ENCODE assay signal across 15 mouse cellular contexts in genomic region chr5:36360343-36360742, GRCm38 (mm10). TPM values are rescaled to one million over a fixed set of nuclear protein-coding genes. Genes with fewer than 3 reads are reported as not detected.
DNase-seq lines count a peak whose midpoint lies in the region; ATAC-seq and TF ChIP-seq lines count a peak whose summit lies in the region.
"Had no signal": no experiment of that assay in that cellular context is flagged by ENCODE, and none has a peak within 500 bp of the region (broad histone marks: within the 10 kb centered on the region; RNA-seq: fewer than 3 reads in every experiment).

No protein-coding gene starts in this region.

- WGBS in heart, embryonic 11.5 days (ENCODE audit: insufficient replicate concordance): 70% methylated on average over 7 of the region's 7 CpGs
- 72% methylated on average over 7 of the region's 7 CpGs for WGBS in forebrain, embryonic 16.5 days
- WGBS in midbrain, postnatal 0 days: 71% methylated on average over 7 of the region's 7 CpGs

- no peak overlapping the region for H3K4me3 ChIP-seq in heart, embryonic 11.5 days (ENCODE audit: low read depth, low read length)
- H3K4me3 ChIP-seq in layer of hippocampus, adult 2 months: no peak overlapping the region
- no peak overlapping the region for H3K4me3 ChIP-seq in forebrain, embryonic 16.5 days (replicated peaks; ENCODE audit: low read length)
- no peak overlapping the region for H3K4me3 ChIP-seq in midbrain, postnatal 0 days (ENCODE audit: low read depth, low read length)
- H3K4me3 ChIP-seq: embryonic facial prominence, embryonic 15.5 days; liver, embryonic 13.5 days had no signal

- DNase-seq in heart, adult 18-20 months: no peak
- DNase-seq in layer of hippocampus, adult 2 months (ENCODE audit: low spot score in 2 of 2): no peak
- DNase-seq in layer of hippocampus, adult 8-10 months (ENCODE audit: low spot score in 2 of 2): no peak
- no peak for DNase-seq in midbrain, postnatal 0 days (ENCODE audit: low spot score)
- no peak for DNase-seq in frontal cortex, postnatal 10 days (ENCODE audit: low spot score in 2 of 2)
- no peak for DNase-seq in layer of hippocampus, adult 9-11 months
- DNase-seq: cerebellum, postnatal 14 days; kidney, postnatal 4 days; liver, embryonic 13.5 days had no signal

- peaks cover 70% of the 10 kb centered on the region for H3K4me1 ChIP-seq in heart, embryonic 11.5 days (ENCODE audit: control insufficient read depth, insufficient read depth, low read length)
- H3K4me1 ChIP-seq in forebrain, embryonic 16.5 days (replicated peaks; ENCODE audit: control insufficient read depth, insufficient read depth, low read length): peaks cover 15% of the 10 kb centered on the region
- H3K4me1 ChIP-seq in midbrain, postnatal 0 days (ENCODE audit: insufficient read depth, low read length): peaks cover 4% of the 10 kb centered on the region; the same call in 1 of the 2 replicates

- no peak for ATAC-seq in heart, embryonic 11.5 days (replicated peaks; ENCODE audit: insufficient number of reproducible peaks, low FRiP score, low TSS enrichment)
- ATAC-seq in forebrain, embryonic 16.5 days: peak; percentile 69
- peak; percentile 28; the same call in 1 of the 2 replicates for ATAC-seq in midbrain, postnatal 0 days (ENCODE audit: low FRiP score)
- ATAC-seq: activated CD4-positive, CD25-positive, alpha-beta regulatory T cell, adult 4 months had no signal

- H3K9me3 ChIP-seq in heart, embryonic 11.5 days (replicated peaks; ENCODE audit: control insufficient read depth, low read length): no peaks in the 10 kb centered on the region
- H3K9me3 ChIP-seq in forebrain, embryonic 16.5 days (ENCODE audit: control insufficient read depth, low read length): no peaks in the 10 kb centered on the region
- no peaks in the 10 kb centered on the region for H3K9me3 ChIP-seq in midbrain, postnatal 0 days (ENCODE audit: low read length)
- H3K9me3 ChIP-seq: embryonic facial prominence, embryonic 15.5 days; liver, embryonic 13.5 days had no signal

- peak overlapping the region; percentile 5; the same call in 1 of the 2 replicates for H3K27ac ChIP-seq in heart, embryonic 11.5 days (ENCODE audit: low read depth, low read length)
- H3K27ac ChIP-seq in layer of hippocampus, adult 2 months: peak overlapping the region; percentile 43
- 0 out of 2 replicates have a peak overlapping the region, but pooled peaks have one; percentile 7 for H3K27ac ChIP-seq in forebrain, embryonic 16.5 days (ENCODE audit: low read length)
- no peak overlapping the region; the same call in 1 of the 2 replicates for H3K27ac ChIP-seq in midbrain, postnatal 0 days (ENCODE audit: low read depth, low read length)
- H3K27ac ChIP-seq: embryonic facial prominence, embryonic 15.5 days; liver, embryonic 13.5 days had no signal

- H3K4me2 ChIP-seq in heart, embryonic 11.5 days: no peak overlapping the region
- H3K4me2 ChIP-seq in forebrain, embryonic 16.5 days (ENCODE audit: low read length): no peak overlapping the region
- no peak overlapping the region for H3K4me2 ChIP-seq in midbrain, postnatal 0 days (ENCODE audit: low read depth, low read length, poor library complexity, severe bottlenecking)
- H3K4me2 ChIP-seq: embryonic facial prominence, embryonic 15.5 days; liver, embryonic 13.5 days had no signal

- no peaks in the 10 kb centered on the region for H3K27me3 ChIP-seq in heart, embryonic 11.5 days (ENCODE audit: control insufficient read depth, insufficient read depth, low read length)
- no peaks in the 10 kb centered on the region for H3K27me3 ChIP-seq in forebrain, embryonic 16.5 days (replicated peaks; ENCODE audit: control insufficient read depth, insufficient read depth, low read length)
- no peaks in the 10 kb centered on the region for H3K27me3 ChIP-seq in midbrain, postnatal 0 days (ENCODE audit: insufficient read depth, low read length)
- H3K27me3 ChIP-seq: embryonic facial prominence, embryonic 15.5 days; liver, embryonic 13.5 days had no signal

- no peaks in the 10 kb centered on the region for H3K36me3 ChIP-seq in heart, embryonic 11.5 days (ENCODE audit: control insufficient read depth, insufficient read depth, low read length)
- no peaks in the 10 kb centered on the region for H3K36me3 ChIP-seq in forebrain, embryonic 16.5 days (ENCODE audit: control insufficient read depth, insufficient read depth)
- no peaks in the 10 kb centered on the region for H3K36me3 ChIP-seq in midbrain, postnatal 0 days (ENCODE audit: insufficient read depth, low read length)
- H3K36me3 ChIP-seq: embryonic facial prominence, embryonic 15.5 days; liver, embryonic 13.5 days had no signal

- no peak for TF ChIP-seq CTCF in layer of hippocampus, adult 2 months (conservative IDR thresholded peaks at IDR 0.05)
- TF ChIP-seq CTCF in midbrain, postnatal 0 days (IDR thresholded peaks at IDR 0.05): no peak

- H3K9ac ChIP-seq in heart, embryonic 11.5 days (ENCODE audit: low read depth, low read length): no peak overlapping the region
- no peak overlapping the region for H3K9ac ChIP-seq in forebrain, embryonic 16.5 days (replicated peaks; ENCODE audit: low read depth, low read length)
- no peak overlapping the region for H3K9ac ChIP-seq in midbrain, postnatal 0 days (replicated peaks; ENCODE audit: low read length, poor library complexity, severe bottlenecking)
- H3K9ac ChIP-seq: embryonic facial prominence, embryonic 15.5 days; liver, embryonic 13.5 days had no signal

RNA-seq across cellular contexts. Expression of gene Sorcs2, which starts 37.6 kb away (rescaled TPM):
- polyA plus RNA-seq in heart, embryonic 11.5 days (2014; fragmentation: Nextera tagmentation; extraction: Ambion mirVana): 7.1 and 7.3 TPM in 2 replicates
- total RNA-seq in heart, adult 18-20 months (2021): 10 to 100 TPM in 1 of 2 experiments, 1 to 10 TPM in 1; 8.2 to 11.0 TPM
- 10 to 100 TPM; 49.2 to 54.8 TPM for total RNA-seq in layer of hippocampus, adult 2 months (2021)
- 10 to 100 TPM; 46.9 to 54.4 (median 48.9) TPM for total RNA-seq in layer of hippocampus, adult 8-10 months (2022)
- polyA plus RNA-seq in forebrain, embryonic 16.5 days (2015; fragmentation: Nextera tagmentation; extraction: Ambion mirVana): 5.5 and 7.0 TPM in 2 replicates
- total RNA-seq in midbrain, postnatal 0 days (2014; rRNA removed): 49.2 and 50.3 TPM in 2 replicates
- polyA plus RNA-seq in midbrain, postnatal 0 days (2015; fragmentation: Nextera tagmentation; extraction: Ambion mirVana): 14.1 and 16.1 TPM in 2 replicates
- total RNA-seq: megakaryocyte progenitor cell, adult 5-6 weeks; MEL had no signal
